Mouse (Mus musculus): ENCODE measurements at regions not wholly inside any gene's neighbourhood (a gene's known extent, or its start where the extent isn't known, plus 50 kb on each side); places are given as distances from the start of the nearest gene placed in this dataset.

- H3K4me1 ChIP-seq (replicated peaks; ENCODE audit: low read depth, low read length) = peaks cover 21% of the 10 kb centered on the region
- no peak overlapping the region for H3K4me3 ChIP-seq (replicated peaks; ENCODE audit: low read length)
- TF ChIP-seq NANOG (IDR thresholded peaks at IDR 0.05; ENCODE audit: borderline replicate concordance, low read length) (no peak), POU5F1 (IDR thresholded peaks at IDR 0.05; ENCODE audit: borderline replicate concordance, low read length) (no peak), CTCF (conservative IDR thresholded peaks at IDR 0.05; ENCODE audit: low read length) (no peak)
- H3K36me3 ChIP-seq (ENCODE audit: insufficient read depth, low read length) = no peaks in the 10 kb centered on the region
- no peaks in the 10 kb centered on the region for H3K9me3 ChIP-seq (ENCODE audit: low read length)
- peaks cover 3% of the 10 kb centered on the region; the same call in 1 of the 2 replicates for H3K27me3 ChIP-seq (ENCODE audit: insufficient read depth, low read length)
Measured at GRCm38 (mm10) chr8:126850189-126850535, 95.5 kb downstream of the Tomm20 start.

GRCm38 (mm10) chr8:126849411-126850188 lies 96.0 kb downstream of the Tomm20 start:
- H3K9me3 ChIP-seq (ENCODE audit: low read length) = no peaks in the 10 kb centered on the region
- no peaks in the 10 kb centered on the region for H3K36me3 ChIP-seq (ENCODE audit: insufficient read depth, low read length)
- TF ChIP-seq POU5F1 (IDR thresholded peaks at IDR 0.05; ENCODE audit: borderline replicate concordance, low read length) (no peak), CTCF (conservative IDR thresholded peaks at IDR 0.05; ENCODE audit: low read length) (no peak), NANOG (IDR thresholded peaks at IDR 0.05; ENCODE audit: borderline replicate concordance, low read length) (no peak)
- peaks cover 18% of the 10 kb centered on the region for H3K4me1 ChIP-seq (replicated peaks; ENCODE audit: low read depth, low read length)
- H3K4me3 ChIP-seq (replicated peaks; ENCODE audit: low read length) = no peak overlapping the region
- peaks cover 3% of the 10 kb centered on the region; the same call in 1 of the 2 replicates for H3K27me3 ChIP-seq (ENCODE audit: insufficient read depth, low read length)

- Histone ChIP-seq H3K4me1 (replicated peaks; ENCODE audit: low read depth, low read length) (peaks cover 10% of the 10 kb centered on the region), H3K4me3 (replicated peaks; ENCODE audit: low read length) (no peak overlapping the region), H3K9me3 (ENCODE audit: low read length) (no peaks in the 10 kb centered on the region), H3K27me3 (ENCODE audit: insufficient read depth, low read length) (peaks cover 3% of the 10 kb centered on the region; the same call in 1 of the 2 replicates), H3K36me3 (ENCODE audit: insufficient read depth, low read length) (no peaks in the 10 kb centered on the region)
- TF ChIP-seq POU5F1 (IDR thresholded peaks at IDR 0.05; ENCODE audit: borderline replicate concordance, low read length) = no peak
- no peak for TF ChIP-seq CTCF (conservative IDR thresholded peaks at IDR 0.05; ENCODE audit: low read length)
- TF ChIP-seq NANOG (IDR thresholded peaks at IDR 0.05; ENCODE audit: borderline replicate concordance, low read length) = no peak
Measured at GRCm38 (mm10) chr8:126848369-126849105, 97.1 kb downstream of the Tomm20 start.

GRCm38 (mm10) chr8:126847664-126848353 lies 97.8 kb downstream of the Tomm20 start:
- Histone ChIP-seq H3K4me3 (replicated peaks; ENCODE audit: low read length) (no peak overlapping the region), H3K27me3 (ENCODE audit: insufficient read depth, low read length) (peaks cover 3% of the 10 kb centered on the region; the same call in 1 of the 2 replicates), H3K9me3 (ENCODE audit: low read length) (no peaks in the 10 kb centered on the region), H3K4me1 (replicated peaks; ENCODE audit: low read depth, low read length) (peaks cover 7% of the 10 kb centered on the region), H3K36me3 (ENCODE audit: insufficient read depth, low read length) (no peaks in the 10 kb centered on the region)
- no peak for TF ChIP-seq CTCF (conservative IDR thresholded peaks at IDR 0.05; ENCODE audit: low read length)
- TF ChIP-seq POU5F1 (IDR thresholded peaks at IDR 0.05; ENCODE audit: borderline replicate concordance, low read length) = no peak

GRCm38 (mm10) chr8:126846188-126846565 lies 99.5 kb downstream of the Tomm20 start:
- H3K27me3 ChIP-seq (ENCODE audit: insufficient read depth, low read length) = peaks cover 5% of the 10 kb centered on the region; the same call in 1 of the 2 replicates
- TF ChIP-seq NANOG (IDR thresholded peaks at IDR 0.05; ENCODE audit: borderline replicate concordance, low read length) (no peak), POU5F1 (IDR thresholded peaks at IDR 0.05; ENCODE audit: borderline replicate concordance, low read length) (no peak), CTCF (conservative IDR thresholded peaks at IDR 0.05; ENCODE audit: low read length) (no peak)
- no peaks in the 10 kb centered on the region for H3K9me3 ChIP-seq (ENCODE audit: low read length)

GRCm38 (mm10) chr8:126845530-126846187 lies 100.0 kb downstream of the Tomm20 start:
- H3K4me1 ChIP-seq (replicated peaks; ENCODE audit: low read depth, low read length) = peaks cover 10% of the 10 kb centered on the region; the same call in 1 of the 2 replicates
- no peak for TF ChIP-seq POU5F1 (IDR thresholded peaks at IDR 0.05; ENCODE audit: borderline replicate concordance, low read length)
- no peak for TF ChIP-seq NANOG (IDR thresholded peaks at IDR 0.05; ENCODE audit: borderline replicate concordance, low read length)
- no peak for TF ChIP-seq CTCF (conservative IDR thresholded peaks at IDR 0.05; ENCODE audit: low read length)
- no peaks in the 10 kb centered on the region for H3K36me3 ChIP-seq (ENCODE audit: insufficient read depth, low read length)
- no peaks in the 10 kb centered on the region for H3K9me3 ChIP-seq (ENCODE audit: low read length)
- peaks cover 5% of the 10 kb centered on the region; the same call in 1 of the 2 replicates for H3K27me3 ChIP-seq (ENCODE audit: insufficient read depth, low read length)
- H3K4me3 ChIP-seq (replicated peaks; ENCODE audit: low read length) = no peak overlapping the region

More at GRCm38 (mm10) chr8:126846188-126846565, 99.5 kb downstream of the Tomm20 start:
- Histone ChIP-seq H3K4me1 (replicated peaks; ENCODE audit: low read depth, low read length) (peaks cover 5% of the 10 kb centered on the region; the same call in 1 of the 2 replicates), H3K36me3 (ENCODE audit: insufficient read depth, low read length) (no peaks in the 10 kb centered on the region), H3K4me3 (replicated peaks; ENCODE audit: low read length) (no peak overlapping the region)

GRCm38 (mm10) chr8:126844627-126845026 lies 101.0 kb downstream of the Tomm20 start:
- H3K36me3 ChIP-seq (ENCODE audit: insufficient read depth, low read length) = no peaks in the 10 kb centered on the region

More at GRCm38 (mm10) chr8:126844627-126845026, 101.0 kb downstream of the Tomm20 start:
- TF ChIP-seq NANOG (IDR thresholded peaks at IDR 0.05; ENCODE audit: borderline replicate concordance, low read length) (no peak), POU5F1 (IDR thresholded peaks at IDR 0.05; ENCODE audit: borderline replicate concordance, low read length) (no peak), CTCF (conservative IDR thresholded peaks at IDR 0.05; ENCODE audit: low read length) (no peak)
- Histone ChIP-seq H3K4me3 (replicated peaks; ENCODE audit: low read length) (no peak overlapping the region), H3K27me3 (ENCODE audit: insufficient read depth, low read length) (peaks cover 5% of the 10 kb centered on the region; the same call in 1 of the 2 replicates), H3K4me1 (replicated peaks; ENCODE audit: low read depth, low read length) (peaks cover 15% of the 10 kb centered on the region), H3K9me3 (ENCODE audit: low read length) (no peaks in the 10 kb centered on the region)

Data from E14TG2a.4 (cell line).